Mouse (Mus musculus) ES-Bruce4 (cell line): ENCODE data around the gene Ccdc121.

Experiments
- CTCF ChIP-seq: IDR thresholded peaks from one replicate; pipeline ENCODE4 v1.8.1; 2011; ENCODE audit warnings: low read depth, low read length
- EP300 ChIP-seq: IDR thresholded peaks from 2 replicates; pipeline ENCODE4 v1.6.1; 2011; ENCODE audit warnings: low read depth, low read length; ENCODE audit not compliant: insufficient read depth
- POLR2A ChIP-seq: IDR thresholded peaks from one replicate; pipeline ENCODE4 v1.8.1; 2011; ENCODE audit warnings: low read length; ENCODE audit not compliant: insufficient read depth

- TF ChIP-seq EP300, result no peak
- no peak for TF ChIP-seq POLR2A
- no peak for TF ChIP-seq CTCF
Measured at GRCm38 (mm10) chr1:181505367-181505766, 5.9 kb downstream of the Ccdc121 start.
